Mouse (Mus musculus): ENCODE data around the gene Gm49355. TPM values are rescaled to one million over a fixed set of nuclear protein-coding genes. Genes with fewer than 3 reads are reported as not detected.
"Not testable (repeated sequence)": the region's sequence is repeated elsewhere in the genome, so short reads cannot be mapped to it uniquely, and the experiment has no call there.

Gene Gm49355
- not detected for polyA plus RNA-seq (2012; fragmentation: generic; extraction: Trizol)
- long read RNA-seq, experiment 1 = 0 reads
- long read RNA-seq, experiment 2 = 0 reads

DNA sequence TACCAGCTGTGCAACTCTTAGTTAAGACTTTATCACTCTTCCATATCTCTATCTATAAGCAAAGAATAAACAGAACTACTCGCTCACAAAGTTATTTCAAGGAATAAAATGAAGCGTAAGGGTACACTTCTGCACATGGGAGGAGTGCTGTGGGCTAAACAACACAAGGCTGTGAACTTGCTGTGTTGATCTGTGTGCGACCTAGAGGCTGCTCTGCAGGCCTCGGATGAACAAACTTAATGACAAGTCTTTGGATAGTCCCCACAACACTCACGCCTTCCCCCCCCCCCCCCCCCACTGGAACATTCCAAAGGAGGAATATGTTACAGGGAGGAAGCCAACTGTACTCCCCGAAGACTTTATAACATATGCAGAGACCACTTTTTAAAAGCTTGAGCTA, at the start of gene Gm49355:
TSS of gene Gm49355 (plus strand) at position 336 of the 400 bp plus-strand sequence.
- TF ChIP-seq FOSL1 (IDR thresholded peaks at IDR 0.05; ENCODE audit: insufficient read depth, low read length, poor library complexity, severe bottlenecking) (no peak), CTCF (IDR thresholded peaks at IDR 0.05; ENCODE audit: control insufficient read depth, insufficient read depth, insufficient read length) (no peak)
- peak within 1 kb of the TSS; percentile 80 for H3K4me3 ChIP-seq (ENCODE audit: insufficient read depth, poor library complexity, severe bottlenecking)
- peaks cover 10% of the 10 kb centered on the region for H3K79me2 ChIP-seq (ENCODE audit: control insufficient read depth, insufficient read depth)
- no peaks in the 10 kb centered on the region for H3K27me3 ChIP-seq (ENCODE audit: control insufficient read depth, insufficient read depth, insufficient read length)
- H3K36me3 ChIP-seq (ENCODE audit: control insufficient read depth, insufficient read depth) = peaks cover 5% of the 10 kb centered on the region
- H3K79me3 ChIP-seq (ENCODE audit: low read depth) = no peaks in the 10 kb centered on the region
- peak within 1 kb of the TSS; percentile 82 for H3ac ChIP-seq (ENCODE audit: control insufficient read depth, insufficient read length, low read depth)

DNA sequence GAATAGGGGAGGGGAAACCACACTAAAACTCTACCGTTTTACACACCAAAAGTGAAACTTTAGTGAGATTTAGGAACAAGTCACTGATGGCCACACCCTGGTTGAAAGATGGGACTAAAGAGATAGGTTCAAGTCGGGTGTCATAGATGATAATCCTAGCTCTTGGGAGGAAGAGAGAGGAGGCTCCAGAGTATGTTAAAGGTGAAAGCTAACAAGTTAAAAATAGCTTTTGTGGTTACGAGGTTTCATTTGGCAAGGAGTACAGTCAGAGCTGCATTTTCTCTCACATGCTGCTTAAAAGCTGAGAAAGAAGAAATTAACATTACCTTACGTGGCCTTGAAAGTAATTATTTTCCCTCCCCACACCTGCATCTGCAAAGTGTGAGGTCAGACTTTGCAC, 40.0 kb upstream of the Gm49355 start:
- TF ChIP-seq USF1 (IDR thresholded peaks at IDR 0.05; ENCODE audit: low read depth) (no peak), MYOG (IDR thresholded peaks at IDR 0.05; ENCODE audit: control insufficient read depth, extremely low read depth, insufficient read length) (no peak), MYOD1 (IDR thresholded peaks at IDR 0.05; ENCODE audit: control insufficient read depth, insufficient read length, low read depth) (no peak), FOSL1 (IDR thresholded peaks at IDR 0.05; ENCODE audit: insufficient read depth, low read length, poor library complexity, severe bottlenecking) (no peak), MAX (IDR thresholded peaks at IDR 0.05) (no peak), CTCF (IDR thresholded peaks at IDR 0.05; ENCODE audit: control insufficient read depth, insufficient read depth, insufficient read length) (no peak), CEBPB (IDR thresholded peaks at IDR 0.05; ENCODE audit: low read depth) (no peak)
- Histone ChIP-seq H3K36me3 (ENCODE audit: control insufficient read depth, insufficient read depth) (no peaks in the 10 kb centered on the region), H3K4me3 (ENCODE audit: insufficient read depth, poor library complexity, severe bottlenecking) (no peak overlapping the region), H3ac (ENCODE audit: control insufficient read depth, insufficient read length, low read depth) (no peak overlapping the region), H3K79me2 (ENCODE audit: control insufficient read depth, insufficient read depth) (no peaks in the 10 kb centered on the region), H3K27me3 (ENCODE audit: control insufficient read depth, insufficient read depth, insufficient read length) (no peaks in the 10 kb centered on the region), H3K79me3 (ENCODE audit: low read depth) (no peaks in the 10 kb centered on the region)

- H3K36me3 ChIP-seq (ENCODE audit: control insufficient read depth, insufficient read depth) = no peaks in the 10 kb centered on the region
- no peaks in the 10 kb centered on the region for H3K27me3 ChIP-seq (ENCODE audit: control insufficient read depth, insufficient read depth, insufficient read length)
- no peaks in the 10 kb centered on the region for H3K79me3 ChIP-seq (ENCODE audit: low read depth)
- H3ac ChIP-seq (ENCODE audit: control insufficient read depth, insufficient read length, low read depth) = no peak overlapping the region
- H3K79me2 ChIP-seq (ENCODE audit: control insufficient read depth, insufficient read depth) = no peaks in the 10 kb centered on the region
- TF ChIP-seq USF1 (IDR thresholded peaks at IDR 0.05; ENCODE audit: low read depth) (no peak), FOSL1 (IDR thresholded peaks at IDR 0.05; ENCODE audit: insufficient read depth, low read length, poor library complexity, severe bottlenecking) (no peak), CTCF (IDR thresholded peaks at IDR 0.05; ENCODE audit: control insufficient read depth, insufficient read depth, insufficient read length) (no peak), MYOD1 (IDR thresholded peaks at IDR 0.05; ENCODE audit: control insufficient read depth, insufficient read length, low read depth) (no peak), MYOG (IDR thresholded peaks at IDR 0.05; ENCODE audit: control insufficient read depth, extremely low read depth, insufficient read length) (no peak), CEBPB (IDR thresholded peaks at IDR 0.05; ENCODE audit: low read depth) (no peak), MAX (IDR thresholded peaks at IDR 0.05) (no peak)
- H3K4me3 ChIP-seq (ENCODE audit: insufficient read depth, poor library complexity, severe bottlenecking) = no peak overlapping the region
Measured at GRCm38 (mm10) chr14:12276031-12276430, 7.7 kb upstream of the Gm49355 start.

GRCm38 (mm10) chr14:12284141-12284912, 551 bp downstream of the Gm49355 start, which contains the start of gene 3830406C13Rik:
Gene 3830406C13Rik, plus strand, starts transcription at chr14:12284173.
- TF ChIP-seq CTCF (IDR thresholded peaks at IDR 0.05; ENCODE audit: control insufficient read depth, insufficient read depth, insufficient read length) = no peak
- TF ChIP-seq MAX (IDR thresholded peaks at IDR 0.05) = no peak
- no peak for TF ChIP-seq CEBPB (IDR thresholded peaks at IDR 0.05; ENCODE audit: low read depth)
- TF ChIP-seq FOSL1 (IDR thresholded peaks at IDR 0.05; ENCODE audit: insufficient read depth, low read length, poor library complexity, severe bottlenecking) = no peak
- no peak for TF ChIP-seq MYOD1 (IDR thresholded peaks at IDR 0.05; ENCODE audit: control insufficient read depth, insufficient read length, low read depth)
- no peak for TF ChIP-seq USF1 (IDR thresholded peaks at IDR 0.05; ENCODE audit: low read depth)
- no peak for TF ChIP-seq MYOG (IDR thresholded peaks at IDR 0.05; ENCODE audit: control insufficient read depth, extremely low read depth, insufficient read length)
- Histone ChIP-seq H3K36me3 (ENCODE audit: control insufficient read depth, insufficient read depth) (peaks cover 5% of the 10 kb centered on the region), H3ac (ENCODE audit: control insufficient read depth, insufficient read length, low read depth) (peak within 1 kb of the TSS; percentile 82), H3K4me3 (ENCODE audit: insufficient read depth, poor library complexity, severe bottlenecking) (peak within 1 kb of the TSS; percentile 80), H3K79me3 (ENCODE audit: low read depth) (no peaks in the 10 kb centered on the region), H3K79me2 (ENCODE audit: control insufficient read depth, insufficient read depth) (peaks cover 10% of the 10 kb centered on the region), H3K27me3 (ENCODE audit: control insufficient read depth, insufficient read depth, insufficient read length) (no peaks in the 10 kb centered on the region)

GRCm38 (mm10) chr14:12289747-12290146, 6.0 kb downstream of the Gm49355 start:
- H3K79me3 ChIP-seq (ENCODE audit: low read depth); H3K4me3 ChIP-seq (ENCODE audit: insufficient read depth, poor library complexity, severe bottlenecking); H3K79me2 ChIP-seq (ENCODE audit: control insufficient read depth, insufficient read depth); H3K27me3 ChIP-seq (ENCODE audit: control insufficient read depth, insufficient read depth, insufficient read length); H3ac ChIP-seq (ENCODE audit: control insufficient read depth, insufficient read length, low read depth); H3K36me3 ChIP-seq (ENCODE audit: control insufficient read depth, insufficient read depth): not testable (repeated sequence)

GRCm38 (mm10) chr14:12296391-12296790, 12.6 kb downstream of the Gm49355 start:
- Histone ChIP-seq H3K79me3 (ENCODE audit: low read depth) (no peaks in the 10 kb centered on the region), H3K79me2 (ENCODE audit: control insufficient read depth, insufficient read depth) (no peaks in the 10 kb centered on the region), H3K27me3 (ENCODE audit: control insufficient read depth, insufficient read depth, insufficient read length) (no peaks in the 10 kb centered on the region), H3K36me3 (ENCODE audit: control insufficient read depth, insufficient read depth) (peaks cover 16% of the 10 kb centered on the region), H3ac (ENCODE audit: control insufficient read depth, insufficient read length, low read depth) (no peak overlapping the region), H3K4me3 (ENCODE audit: insufficient read depth, poor library complexity, severe bottlenecking) (no peak overlapping the region)
- no peak for TF ChIP-seq MAX (IDR thresholded peaks at IDR 0.05)
- TF ChIP-seq MYOD1 (IDR thresholded peaks at IDR 0.05; ENCODE audit: control insufficient read depth, insufficient read length, low read depth) = no peak
- TF ChIP-seq MYOG (IDR thresholded peaks at IDR 0.05; ENCODE audit: control insufficient read depth, extremely low read depth, insufficient read length) = no peak
- no peak for TF ChIP-seq CTCF (IDR thresholded peaks at IDR 0.05; ENCODE audit: control insufficient read depth, insufficient read depth, insufficient read length)
- no peak for TF ChIP-seq FOSL1 (IDR thresholded peaks at IDR 0.05; ENCODE audit: insufficient read depth, low read length, poor library complexity, severe bottlenecking)
- TF ChIP-seq USF1 (IDR thresholded peaks at IDR 0.05; ENCODE audit: low read depth) = no peak

Measured in C2C12 (cell line).